Mouse (Mus musculus) forebrain, embryonic 11.5 days (tissue): ENCODE results near the gene Maf. TPM values are rescaled to one million over a fixed set of nuclear protein-coding genes. Genes with fewer than 3 reads are reported as not detected.

ENCODE experiments used
- ATAC-seq: fragments of 200-750 bp; cut with Nextera tagmentation; replicated peaks from 2 replicates; pipeline ENCODE4 v1.8.0; 2017; ENCODE audit warnings: moderate TSS enrichment; ENCODE audit not compliant: low FRiP score
- DNase-seq: peaks from one replicate; pipeline ENCODE4 v3.0.0-alpha.2; 2017; ENCODE audit warnings: low spot score
- H3K27ac ChIP-seq: fragments of 300-500 bp; sonication (generic); 2 replicates; pipeline ENCODE4 v1.5.1; 2014; ENCODE audit warnings: low read depth, low read length
- H3K27me3 ChIP-seq: fragments of 300-500 bp; sonication (generic); 2 replicates; pipeline ENCODE4 v1.6.1; 2014; ENCODE audit warnings: mild to moderate bottlenecking, low read length, mixed read lengths; ENCODE audit not compliant: control insufficient read depth, insufficient read depth
- H3K36me3 ChIP-seq: fragments of 300-500 bp; sonication (generic); 2 replicates; pipeline ENCODE4 v1.6.1; 2014; ENCODE audit warnings: mild to moderate bottlenecking, low read length, moderate library complexity, mixed read lengths; ENCODE audit not compliant: control insufficient read depth, insufficient read depth
- H3K4me1 ChIP-seq: fragments of 300-500 bp; sonication (generic); replicated peaks from 2 replicates; pipeline ENCODE4 v1.6.1; 2014; ENCODE audit warnings: low read length, mixed read lengths; ENCODE audit not compliant: control insufficient read depth, insufficient read depth
- H3K4me2 ChIP-seq: fragments of 300-500 bp; sonication (generic); 2 replicates; pipeline ENCODE4 v1.6.1; 2014; ENCODE audit warnings: low read depth, mild to moderate bottlenecking, low read length, moderate library complexity, mixed read lengths; ENCODE audit not compliant: severe bottlenecking
- H3K4me3 ChIP-seq: fragments of 300-500 bp; sonication (generic); 2 replicates; pipeline ENCODE4 v1.5.1; 2014; ENCODE audit warnings: low read depth, low read length
- H3K9ac ChIP-seq: fragments of 300-500 bp; sonication (generic); 2 replicates; pipeline ENCODE4 v1.6.1; 2014; ENCODE audit warnings: low read length
- H3K9me3 ChIP-seq: fragments of 300-500 bp; sonication (generic); 2 replicates; pipeline ENCODE4 v1.6.1; 2016; ENCODE audit warnings: low read length, mixed read lengths; ENCODE audit not compliant: control insufficient read depth
- WGBS: fragments of 180-500 bp; shearing (Covaris S2); extraction: QIAGEN DNeasy Blood & Tissue Kit; methylation state at CpG from one replicate; pipeline ENCODE4 v1.1.7; 2014; 5-methylcytosine and 5-hydroxymethylcytosine counted together
- polyA plus RNA-seq: library from polyadenylated mRNA; unstranded; fragments of >200 nt; fragmentation: Nextera tagmentation; extraction: Ambion mirVana; gene quantifications from 2 replicates; pipeline ENCODE4 v1.2.1, GENCODE M21; 2014

Maf gene
- polyA plus RNA-seq, 1 experiment from 2014 or later, result 4.0 TPM

DNA sequence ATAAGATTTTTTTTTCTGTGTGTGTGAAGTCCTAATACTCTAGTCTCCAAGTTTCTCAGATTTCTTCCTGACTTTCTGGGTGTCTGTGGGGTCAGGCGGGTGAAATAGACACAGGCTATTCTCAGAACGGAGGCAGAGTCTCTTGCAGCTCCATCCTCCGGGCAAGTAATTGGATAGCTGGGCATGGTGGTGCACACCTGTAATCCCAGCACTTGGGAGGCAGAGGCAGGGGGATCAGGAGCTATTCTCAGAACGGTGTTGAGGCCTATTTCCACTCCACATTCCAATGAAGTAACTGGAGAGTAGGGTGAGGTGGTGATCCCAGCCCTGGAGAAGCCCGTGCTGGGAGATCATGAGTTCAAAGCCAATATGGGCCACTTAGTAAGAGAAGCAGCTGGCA, 67.6 kb downstream of the Maf start:
- Histone ChIP-seq H3K4me1 (no peaks in the 10 kb centered on the region), H3K27ac (no peak overlapping the region), H3K36me3 (no peaks in the 10 kb centered on the region), H3K9ac (no peak overlapping the region), H3K4me2 (no peak overlapping the region), H3K4me3 (no peak overlapping the region), H3K27me3 (no peaks in the 10 kb centered on the region), H3K9me3 (no peaks in the 10 kb centered on the region)
- no peak for DNase-seq
- 75% methylated on average over 5 of the region's 5 CpGs for WGBS
- ATAC-seq, result no peak

DNA sequence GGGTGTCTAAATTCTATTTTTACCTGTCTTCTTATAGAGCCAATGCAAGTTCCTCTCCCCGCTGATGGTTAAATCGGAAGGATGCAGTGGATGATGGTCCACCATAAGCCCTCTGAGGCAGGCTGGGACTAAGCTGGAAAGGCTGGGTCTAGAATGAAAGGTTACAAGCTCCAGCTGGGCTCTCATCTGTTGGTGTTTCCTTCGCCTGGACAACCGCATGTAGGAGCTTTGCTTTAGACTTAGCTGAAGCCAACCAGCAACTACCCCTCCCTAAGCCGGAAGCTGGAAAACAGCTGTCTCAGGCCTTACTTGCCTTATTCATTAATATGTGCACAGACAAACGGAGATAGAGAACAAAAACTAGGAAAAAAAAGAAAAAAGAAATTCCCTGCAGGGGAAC, 70.8 kb downstream of the Maf start:
- Histone ChIP-seq H3K4me3 (no peak overlapping the region), H3K4me2 (no peak overlapping the region), H3K9ac (no peak overlapping the region), H3K27ac (no peak overlapping the region), H3K36me3 (no peaks in the 10 kb centered on the region), H3K4me1 (no peaks in the 10 kb centered on the region), H3K9me3 (no peaks in the 10 kb centered on the region), H3K27me3 (no peaks in the 10 kb centered on the region)
- WGBS, result 87% methylated on average over 6 of the region's 6 CpGs
- DNase-seq, result no peak
- no peak for ATAC-seq
